Mouse (Mus musculus): Measurements from ENCODE around the gene Apol7e. TPM values are rescaled to one million over a fixed set of nuclear protein-coding genes. Genes with fewer than 3 reads are reported as not detected.
A peak's percentile ranks its signal among the peaks of the same experiment; 100 is the strongest.

The Apol7e gene
- polyA plus RNA-seq, 1 experiment from 2014 or later: 0.04 TPM

GRCm38 (mm10) chr15:77744632-77745031 lies 46.0 kb downstream of the Apol7e start:
- CTCF ChIA-PET: no interaction called here
- no peak for DNase-seq (ENCODE audit: low read depth, low spot score)
- in situ Hi-C loops (cut with MboI; ENCODE audit: low pct_unique_long_range_greater_than_20kb): no loop called here
- no peaks in the 10 kb centered on the region for H3K27me3 ChIP-seq
- TF ChIP-seq CTCF (IDR thresholded peaks at IDR 0.05): no peak
- no peak for ATAC-seq
- POLR2A ChIA-PET: no interaction called here

GRCm38 (mm10) chr15:77745081-77745480 lies 46.4 kb downstream of the Apol7e start:
- in situ Hi-C loops (cut with MboI; ENCODE audit: low pct_unique_long_range_greater_than_20kb): no loop called here
- TF ChIP-seq CTCF (IDR thresholded peaks at IDR 0.05): no peak
- no peaks in the 10 kb centered on the region for H3K27me3 ChIP-seq
- DNase-seq (ENCODE audit: low read depth, low spot score) (no peak), ATAC-seq (no peak)
- POLR2A ChIA-PET: no interaction called here
- CTCF ChIA-PET: no interaction called here

- CTCF ChIA-PET: no interaction called here
- H3K27me3 ChIP-seq: no peaks in the 10 kb centered on the region
- POLR2A ChIA-PET: no interaction called here
- in situ Hi-C loops (cut with MboI; ENCODE audit: low pct_unique_long_range_greater_than_20kb): no loop called here
- DNase-seq (ENCODE audit: low read depth, low spot score) (no peak), ATAC-seq (no peak)
- no peak for TF ChIP-seq CTCF (IDR thresholded peaks at IDR 0.05)
Measured at GRCm38 (mm10) chr15:77746326-77746725, 47.7 kb downstream of the Apol7e start.

GRCm38 (mm10) chr15:77748414-77748813 lies 49.8 kb downstream of the Apol7e start:
- TF ChIP-seq CTCF (IDR thresholded peaks at IDR 0.05): no peak
- DNase-seq (ENCODE audit: low read depth, low spot score) (no peak), ATAC-seq (no peak)
- ChIA-PET CTCF (no interaction called here), POLR2A (no interaction called here)
- no peaks in the 10 kb centered on the region for H3K27me3 ChIP-seq
- in situ Hi-C loops (cut with MboI; ENCODE audit: low pct_unique_long_range_greater_than_20kb): no loop called here

GRCm38 (mm10) chr15:77749717-77750116 lies 51.1 kb downstream of the Apol7e start:
- no peaks in the 10 kb centered on the region for H3K27me3 ChIP-seq
- ATAC-seq (no peak), DNase-seq (ENCODE audit: low read depth, low spot score) (no peak)
- POLR2A ChIA-PET: interaction anchor here (0.6 to 1.2 kb wide), 2 partner anchors 16 to 1024 kb away, joined by 3 to 4 read pairs; no protein-coding TSS in a partner anchor
- in situ Hi-C loops (cut with MboI; ENCODE audit: low pct_unique_long_range_greater_than_20kb): no loop called here
- CTCF ChIA-PET: interaction anchor here (1.6 kb wide), 1 partner anchor 9 kb away, joined by 9 read pairs; no protein-coding TSS in a partner anchor
- TF ChIP-seq CTCF (IDR thresholded peaks at IDR 0.05): no peak

GRCm38 (mm10) chr15:77750461-77750860 lies 51.8 kb downstream of the Apol7e start:
- ATAC-seq (no peak), DNase-seq (ENCODE audit: low read depth, low spot score) (no peak)
- POLR2A ChIA-PET: interaction anchor here (0.5 kb wide), 1 partner anchor 1469 kb away, joined by 3 read pairs; no protein-coding TSS in a partner anchor
- no peaks in the 10 kb centered on the region for H3K27me3 ChIP-seq
- CTCF ChIA-PET: interaction anchor here (0.9 to 1.6 kb wide), 2 partner anchors 10 to 56 kb away, joined by 3 to 9 read pairs; no protein-coding TSS in a partner anchor
- in situ Hi-C loops (cut with MboI; ENCODE audit: low pct_unique_long_range_greater_than_20kb): no loop called here
- peak; percentile 82 for TF ChIP-seq CTCF (IDR thresholded peaks at IDR 0.05)

- CTCF ChIA-PET: no interaction called here
- H3K27me3 ChIP-seq: no peaks in the 10 kb centered on the region
- DNase-seq (ENCODE audit: low read depth, low spot score): no peak
- TF ChIP-seq CTCF (IDR thresholded peaks at IDR 0.05): no peak
- in situ Hi-C loops (cut with MboI; ENCODE audit: low pct_unique_long_range_greater_than_20kb): no loop called here
- POLR2A ChIA-PET: no interaction called here
- ATAC-seq: no peak
Measured at GRCm38 (mm10) chr15:77752443-77752842, 53.8 kb downstream of the Apol7e start.

- POLR2A ChIA-PET: no interaction called here
Measured at GRCm38 (mm10) chr15:77755132-77755531, 56.5 kb downstream of the Apol7e start.

GRCm38 (mm10) chr15:77756081-77756480 lies 57.4 kb downstream of the Apol7e start:
- ChIA-PET POLR2A (no interaction called here), CTCF (interaction anchor here (2.1 kb wide), 1 partner anchor 11 kb away, joined by 8 read pairs; no protein-coding TSS in a partner anchor)
- no peak for DNase-seq (ENCODE audit: low read depth, low spot score)
- in situ Hi-C loops (cut with MboI; ENCODE audit: low pct_unique_long_range_greater_than_20kb): no loop called here
- H3K27me3 ChIP-seq: no peaks in the 10 kb centered on the region
- ATAC-seq: no peak
- no peak for TF ChIP-seq CTCF (IDR thresholded peaks at IDR 0.05)

More at GRCm38 (mm10) chr15:77755132-77755531, 56.5 kb downstream of the Apol7e start:
- TF ChIP-seq CTCF (IDR thresholded peaks at IDR 0.05): no peak
- H3K27me3 ChIP-seq: no peaks in the 10 kb centered on the region
- in situ Hi-C loops (cut with MboI; ENCODE audit: low pct_unique_long_range_greater_than_20kb): no loop called here
- CTCF ChIA-PET: no interaction called here
- DNase-seq (ENCODE audit: low read depth, low spot score) (no peak), ATAC-seq (no peak)

- DNase-seq (ENCODE audit: low read depth, low spot score) (no peak), ATAC-seq (peak; percentile 52)
- in situ Hi-C loops (cut with MboI; ENCODE audit: low pct_unique_long_range_greater_than_20kb): no loop called here
- no peaks in the 10 kb centered on the region for H3K27me3 ChIP-seq
- POLR2A ChIA-PET: no interaction called here
- CTCF ChIA-PET: interaction anchor here (0.6 to 2.1 kb wide), 6 partner anchors 10 to 165 kb away, joined by 3 to 8 read pairs (median 4); no protein-coding TSS in a partner anchor
- TF ChIP-seq CTCF (IDR thresholded peaks at IDR 0.05): no peak
Measured at GRCm38 (mm10) chr15:77756848-77757247, 58.2 kb downstream of the Apol7e start, which contains the start of gene Apol8. Apol8 (minus strand) TSS chr15:77757003.

- TF ChIP-seq CTCF (IDR thresholded peaks at IDR 0.05): no peak
- ChIA-PET POLR2A (no interaction called here), CTCF (interaction anchor here (0.6 to 2.1 kb wide), 6 partner anchors 9 to 164 kb away, joined by 3 to 8 read pairs (median 4); no protein-coding TSS in a partner anchor)
- ATAC-seq (no peak), DNase-seq (ENCODE audit: low read depth, low spot score) (no peak)
- in situ Hi-C loops (cut with MboI; ENCODE audit: low pct_unique_long_range_greater_than_20kb): no loop called here
- no peaks in the 10 kb centered on the region for H3K27me3 ChIP-seq
Measured at GRCm38 (mm10) chr15:77757586-77758226, 59.0 kb downstream of the Apol7e start.

Measured in Patski (cell line).